Mouse (Mus musculus): ENCODE measurements around the gene Gm49392. TPM values are rescaled to one million over a fixed set of nuclear protein-coding genes. Genes with fewer than 3 reads are reported as not detected.
"Not testable (repeated sequence)": the region's sequence is repeated elsewhere in the genome, so short reads cannot be mapped to it uniquely, and the experiment has no call there.

The Gm49392 gene
- 0.32 TPM in 1 of 2 replicates, not detected in the other for polyA plus RNA-seq (2015; fragmentation: Nextera tagmentation; extraction: Ambion mirVana)

DNA sequence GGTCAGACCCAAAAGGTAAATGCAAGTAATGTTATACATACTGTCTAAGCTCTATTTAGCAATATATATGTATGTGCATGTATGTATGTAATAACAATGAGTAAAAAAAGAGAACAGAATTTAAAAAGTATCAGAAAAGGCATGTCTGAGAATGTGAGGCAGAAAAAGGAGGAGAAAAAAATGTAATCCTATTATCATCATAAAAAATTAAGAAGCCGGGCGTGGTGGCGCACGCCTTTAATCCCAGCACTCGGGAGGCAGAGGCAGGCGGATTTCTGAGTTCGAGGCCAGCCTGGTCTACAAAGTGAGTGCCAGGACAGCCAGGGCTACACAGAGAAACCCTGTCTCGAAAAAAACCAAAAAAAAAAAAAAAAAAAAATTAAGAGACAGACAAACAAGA is at the start of gene Gm49392:
Gm49392 (minus strand) TSS at position 101 of the 400 bp plus-strand sequence.
- H3K36me3 ChIP-seq; ATAC-seq (ENCODE audit: low FRiP score); H3K4me3 ChIP-seq (replicated peaks); H3K4me2 ChIP-seq; H3K27ac ChIP-seq (replicated peaks); H3K9me3 ChIP-seq (replicated peaks); H3K4me1 ChIP-seq; H3K27me3 ChIP-seq (replicated peaks); H3K9ac ChIP-seq (replicated peaks): not testable (repeated sequence)
- WGBS = 96% methylated on average over 7 of the region's 8 CpGs

DNA sequence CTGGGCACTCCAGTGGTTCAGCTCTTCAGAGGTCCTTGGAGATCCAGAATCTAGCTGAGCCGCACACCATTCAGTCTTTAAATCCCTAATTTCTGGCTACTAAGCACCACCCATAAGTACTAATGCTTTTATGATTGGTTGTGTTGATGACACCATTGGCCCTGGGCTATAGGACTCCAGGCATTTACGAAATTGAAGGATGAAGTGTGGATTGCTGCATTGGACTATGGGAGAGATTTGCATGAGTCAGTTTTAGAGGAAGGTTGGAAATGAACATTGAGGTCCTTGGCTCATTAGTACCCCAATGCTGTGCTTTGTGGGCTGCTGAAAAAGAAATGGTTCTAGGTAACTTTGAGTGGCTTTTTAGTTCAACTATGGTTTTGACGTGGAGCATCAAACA is 45.2 kb upstream of the Gm49392 start, which contains the start of gene Tpbpa:
Tpbpa (minus strand) TSS at position 101 of the 400 bp plus-strand sequence.
- H3K9me3 ChIP-seq (replicated peaks) = peaks cover 11% of the 10 kb centered on the region; the same call in 1 of the 2 replicates
- H3K4me1 ChIP-seq; H3K27ac ChIP-seq (replicated peaks); H3K9ac ChIP-seq (replicated peaks); H3K27me3 ChIP-seq (replicated peaks); ATAC-seq (ENCODE audit: low FRiP score); H3K4me3 ChIP-seq (replicated peaks); H3K36me3 ChIP-seq; H3K4me2 ChIP-seq: not testable (repeated sequence)
- 78% methylated on average over 3 of the region's 3 CpGs for WGBS

DNA sequence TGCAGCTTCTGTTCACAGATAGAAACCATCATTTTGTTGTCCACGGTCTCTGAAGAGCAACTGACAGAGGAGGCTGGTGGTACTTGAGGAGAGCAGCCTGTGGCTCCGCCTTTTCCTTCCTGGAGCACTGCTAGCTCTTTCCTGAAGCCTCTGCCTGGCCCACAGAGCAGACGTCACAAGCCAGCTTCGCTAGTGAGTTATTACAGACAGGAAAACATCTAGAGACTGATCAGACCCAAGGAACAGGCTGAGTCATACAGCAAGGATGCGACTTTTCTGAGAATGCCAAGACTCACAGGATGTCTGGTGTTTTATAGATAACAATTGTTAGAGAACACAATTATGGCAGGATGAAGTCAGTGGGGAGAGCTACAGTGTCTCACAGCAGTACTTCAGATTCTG is 39.8 kb upstream of the Gm49392 start, which contains the start of the genes Gm49391 and Ctla2a:
Gm49391 (minus strand) TSS at position 72 of the 402 bp plus-strand sequence.
Ctla2a (minus strand) TSS at position 126 of the 402 bp plus-strand sequence.
- no peaks in the 10 kb centered on the region for H3K36me3 ChIP-seq
- ATAC-seq (ENCODE audit: low FRiP score) = no peak
- H3K9ac ChIP-seq (replicated peaks) = no peak within 1 kb of the TSS

DNA sequence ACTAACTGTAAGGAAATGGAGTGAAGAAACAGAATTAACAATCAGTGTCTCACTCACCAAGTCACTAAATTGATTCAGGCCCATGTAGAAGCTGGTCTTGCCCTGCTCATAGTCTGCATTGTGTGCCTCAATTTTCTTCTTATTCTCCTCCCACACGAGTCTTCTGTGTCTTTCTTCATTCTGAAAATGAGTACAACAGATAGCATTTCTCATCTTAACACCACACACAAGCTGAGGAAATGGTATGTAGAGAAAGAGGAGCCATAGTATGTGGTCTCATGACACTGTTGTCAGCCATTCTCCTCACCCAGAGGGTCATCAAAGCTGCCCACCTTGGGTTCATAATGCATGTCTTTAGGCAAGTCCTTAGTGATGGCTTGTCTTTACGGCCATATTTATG is 38.8 kb upstream of the Gm49392 start, which contains the start of gene Gm49393:
Gm49393 (minus strand) TSS at position 101 of the 400 bp plus-strand sequence.
- H3K4me3 ChIP-seq (replicated peaks); H3K36me3 ChIP-seq; H3K27ac ChIP-seq (replicated peaks); H3K27me3 ChIP-seq (replicated peaks); H3K9me3 ChIP-seq (replicated peaks); ATAC-seq (ENCODE audit: low FRiP score); H3K4me1 ChIP-seq; H3K9ac ChIP-seq (replicated peaks); H3K4me2 ChIP-seq: not testable (repeated sequence)
- 71% methylated on average over 2 of the region's 2 CpGs for WGBS

More for the DNA sequence above, 39.8 kb upstream of the Gm49392 start, which contains the start of the genes Gm49391 and Ctla2a:
- Histone ChIP-seq H3K27me3 (replicated peaks) (no peaks in the 10 kb centered on the region), H3K4me1 (no peaks in the 10 kb centered on the region), H3K4me3 (replicated peaks) (no peak within 1 kb of the TSS), H3K9me3 (replicated peaks) (no peaks in the 10 kb centered on the region), H3K27ac (replicated peaks) (no peak within 1 kb of the TSS), H3K4me2 (no peak within 1 kb of the TSS)
- 70% methylated on average over 5 of the region's 5 CpGs for WGBS

DNA sequence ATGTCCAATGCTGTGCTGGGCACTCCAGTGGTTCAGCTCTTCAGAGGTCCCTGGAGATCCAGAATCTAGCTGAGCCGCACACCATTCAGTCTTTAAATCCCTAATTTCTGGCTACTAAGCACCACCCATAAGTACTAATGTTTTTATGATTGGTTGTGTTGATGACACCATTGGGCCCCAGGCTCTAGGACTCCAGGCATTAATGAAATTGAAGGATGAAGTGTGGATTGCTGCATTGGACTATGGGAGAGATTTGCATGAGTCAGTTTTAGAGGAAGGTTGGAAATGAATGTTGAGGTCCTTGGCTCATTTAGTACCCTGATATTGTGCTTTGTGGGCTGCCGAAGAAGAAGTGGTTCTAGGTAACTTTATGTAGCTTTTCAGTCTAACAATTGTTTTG is 8.1 kb upstream of the Gm49392 start, which contains the start of gene Tpbpb:
Tpbpb (minus strand) TSS at position 101 of the 400 bp plus-strand sequence.
- H3K36me3 ChIP-seq; H3K4me1 ChIP-seq; H3K4me3 ChIP-seq (replicated peaks); H3K9ac ChIP-seq (replicated peaks); H3K4me2 ChIP-seq; H3K27ac ChIP-seq (replicated peaks); H3K9me3 ChIP-seq (replicated peaks); ATAC-seq (ENCODE audit: low FRiP score); H3K27me3 ChIP-seq (replicated peaks): not testable (repeated sequence)
- 93% methylated on average over 2 of the region's 2 CpGs for WGBS

DNA sequence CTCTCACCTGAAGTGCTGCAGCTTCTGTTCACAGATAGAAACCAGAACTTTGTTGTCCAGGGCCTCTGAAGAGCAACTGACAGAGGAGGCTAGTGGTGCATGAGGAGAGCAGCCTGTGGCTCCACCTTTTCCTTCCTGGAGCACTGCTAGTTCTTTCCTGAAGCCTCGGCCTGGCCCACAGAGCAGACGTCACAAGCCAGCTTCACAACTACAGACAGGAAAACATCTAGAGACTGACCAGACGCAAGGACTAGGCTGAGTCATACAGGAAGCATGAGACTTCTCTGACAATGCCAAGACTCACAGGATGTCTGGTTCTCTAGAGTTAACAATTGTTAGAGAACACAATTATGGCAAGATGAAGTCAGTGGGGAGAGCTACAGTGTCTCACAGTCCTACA is 634 bp upstream of the Gm49392 start, which contains the start of gene Ctla2b:
Ctla2b (minus strand) TSS at position 120 of the 400 bp plus-strand sequence.
- no peaks in the 10 kb centered on the region for H3K9me3 ChIP-seq (replicated peaks)
- 86% methylated on average over 3 of the region's 3 CpGs for WGBS
- no peak for ATAC-seq (ENCODE audit: low FRiP score)

DNA sequence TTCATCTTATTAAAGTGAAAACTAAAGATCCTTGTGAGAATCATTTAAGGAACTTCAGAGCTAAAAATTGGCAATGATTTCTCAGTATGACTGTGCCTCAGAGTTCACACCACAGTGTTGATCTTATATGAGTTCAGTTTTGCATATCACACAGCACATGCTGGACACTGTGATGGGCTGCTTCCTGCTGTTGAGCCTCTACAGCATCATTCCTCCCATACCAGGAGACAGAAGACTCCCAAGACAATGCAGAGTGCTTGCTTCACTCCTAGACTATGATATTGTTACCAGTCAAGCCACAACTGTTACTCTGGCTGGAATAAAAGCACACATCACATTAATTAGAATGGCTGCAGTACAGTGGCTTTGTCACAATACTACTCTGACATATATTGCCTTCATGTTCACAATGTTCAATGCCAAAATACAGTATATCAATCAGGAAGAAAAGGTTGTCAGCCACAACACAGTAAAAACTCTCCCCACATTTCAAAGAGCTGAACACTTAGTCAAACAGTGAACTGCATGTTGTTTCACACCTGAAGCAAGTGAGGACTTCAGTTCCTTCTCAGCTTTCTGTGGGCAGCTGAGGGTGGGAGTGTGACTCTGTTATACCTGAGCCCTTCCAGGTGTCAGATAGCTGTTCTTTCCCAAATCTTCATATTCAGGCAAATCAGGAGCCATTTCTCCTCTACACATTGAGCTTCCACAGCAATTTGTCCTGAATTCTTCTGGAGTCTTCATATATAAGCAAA is 1.1 kb downstream of the Gm49392 start:
- no peaks in the 10 kb centered on the region for H3K9me3 ChIP-seq (replicated peaks)
- no peak overlapping the region for H3K27ac ChIP-seq (replicated peaks)
- H3K4me3 ChIP-seq (replicated peaks) = no peak overlapping the region
- H3K36me3 ChIP-seq = no peaks in the 10 kb centered on the region
- no peaks in the 10 kb centered on the region for H3K27me3 ChIP-seq (replicated peaks)
- H3K4me2 ChIP-seq = no peak overlapping the region
- H3K4me1 ChIP-seq = no peaks in the 10 kb centered on the region
- no peak overlapping the region for H3K9ac ChIP-seq (replicated peaks)
- no peak for ATAC-seq (ENCODE audit: low FRiP score)

More for the DNA sequence above, 634 bp upstream of the Gm49392 start, which contains the start of gene Ctla2b:
- no peak within 1 kb of the TSS for H3K9ac ChIP-seq (replicated peaks)
- H3K27ac ChIP-seq (replicated peaks) = no peak within 1 kb of the TSS
- no peak within 1 kb of the TSS for H3K4me3 ChIP-seq (replicated peaks)
- H3K27me3 ChIP-seq (replicated peaks) = no peaks in the 10 kb centered on the region
- H3K4me1 ChIP-seq = no peaks in the 10 kb centered on the region
- no peaks in the 10 kb centered on the region for H3K36me3 ChIP-seq
- no peak within 1 kb of the TSS for H3K4me2 ChIP-seq

DNA sequence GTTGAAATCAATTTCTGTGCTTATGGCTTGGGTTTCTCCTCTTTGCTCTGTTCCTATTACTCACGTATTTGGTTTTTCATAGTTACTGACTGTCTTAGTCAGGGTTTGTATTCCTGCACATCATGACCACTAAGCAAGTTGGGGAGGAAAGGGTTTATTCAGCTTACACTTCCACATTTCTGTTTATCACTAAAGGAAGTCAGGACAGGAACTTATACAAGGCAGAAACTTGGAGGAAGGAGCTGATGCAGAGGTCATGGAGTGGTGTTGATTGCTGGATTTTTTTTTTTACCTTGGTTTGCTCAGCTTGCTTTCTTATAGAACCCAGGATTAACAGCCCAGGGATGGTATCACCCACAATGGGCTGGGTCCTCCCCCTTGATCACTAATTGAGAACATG is 4.4 kb downstream of the Gm49392 start:
- H3K27ac ChIP-seq (replicated peaks) = no peak overlapping the region
- H3K4me3 ChIP-seq (replicated peaks) = no peak overlapping the region
- H3K9me3 ChIP-seq (replicated peaks) = no peaks in the 10 kb centered on the region
- no peak for ATAC-seq (ENCODE audit: low FRiP score)
- no peak overlapping the region for H3K4me2 ChIP-seq
- no peaks in the 10 kb centered on the region for H3K27me3 ChIP-seq (replicated peaks)
- WGBS = 96% methylated on average over 1 of the region's 1 CpGs
- H3K36me3 ChIP-seq = no peaks in the 10 kb centered on the region
- H3K4me1 ChIP-seq = no peaks in the 10 kb centered on the region
- no peak overlapping the region for H3K9ac ChIP-seq (replicated peaks)

GRCm38 (mm10) chr13:60864281-60864680 is 32.4 kb downstream of the Gm49392 start, which contains the start of gene 4930486L24Rik:
Gene 4930486L24Rik (minus strand): TSS chr13:60864475.
- Histone ChIP-seq H3K4me1 (no peaks in the 10 kb centered on the region), H3K4me3 (replicated peaks) (no peak within 1 kb of the TSS), H3K9ac (replicated peaks) (no peak within 1 kb of the TSS), H3K9me3 (replicated peaks) (no peaks in the 10 kb centered on the region), H3K27me3 (replicated peaks) (no peaks in the 10 kb centered on the region), H3K27ac (replicated peaks) (no peak within 1 kb of the TSS), H3K36me3 (no peaks in the 10 kb centered on the region), H3K4me2 (no peak within 1 kb of the TSS)
- ATAC-seq (ENCODE audit: low FRiP score) = no peak
- 70% methylated on average over 1 of the region's 1 CpGs for WGBS

GRCm38 (mm10) chr13:60848241-60849120 is 48.2 kb downstream of the Gm49392 start:
- Histone ChIP-seq H3K36me3 (no peaks in the 10 kb centered on the region), H3K27ac (replicated peaks) (no peak overlapping the region), H3K9me3 (replicated peaks) (no peaks in the 10 kb centered on the region), H3K4me3 (replicated peaks) (no peak overlapping the region), H3K27me3 (replicated peaks) (no peaks in the 10 kb centered on the region), H3K9ac (replicated peaks) (no peak overlapping the region), H3K4me2 (no peak overlapping the region), H3K4me1 (no peaks in the 10 kb centered on the region)
- 87% methylated on average over 4 of the region's 4 CpGs for WGBS
- ATAC-seq (ENCODE audit: low FRiP score) = no peak

DNA sequence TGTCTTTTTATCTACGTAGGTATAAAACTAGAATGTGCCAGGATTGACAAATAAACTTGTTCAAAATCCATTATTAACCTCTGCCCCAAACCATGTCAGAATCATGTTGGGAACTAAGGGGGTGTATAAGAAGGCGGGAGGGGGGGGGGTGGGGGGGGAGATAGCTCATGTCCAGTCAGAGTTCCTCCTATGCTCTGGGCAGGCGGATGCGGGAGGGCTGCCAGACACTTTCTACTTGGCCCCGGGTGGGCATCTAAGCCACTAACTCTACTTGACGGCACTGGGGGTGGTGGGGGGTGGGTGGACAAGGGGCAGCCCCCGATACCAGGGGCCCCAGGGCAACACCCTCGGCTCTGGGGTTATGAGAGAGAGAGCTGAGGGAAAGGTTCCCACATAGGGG is 53.5 kb downstream of the Gm49392 start:
- H3K9me3 ChIP-seq (replicated peaks) = no peaks in the 10 kb centered on the region
- no peaks in the 10 kb centered on the region for H3K4me1 ChIP-seq
- ATAC-seq (ENCODE audit: low FRiP score) = peak; percentile 61; the same call in 1 of the 2 replicates
- 67% methylated on average over 8 of the region's 8 CpGs for WGBS
- H3K27ac ChIP-seq (replicated peaks) = no peak overlapping the region
- H3K4me3 ChIP-seq (replicated peaks) = no peak overlapping the region
- H3K4me2 ChIP-seq = no peak overlapping the region
- no peaks in the 10 kb centered on the region for H3K27me3 ChIP-seq (replicated peaks)
- H3K36me3 ChIP-seq = no peaks in the 10 kb centered on the region
- H3K9ac ChIP-seq (replicated peaks) = no peak overlapping the region
